Mouse (Mus musculus) erythroblast, embryonic 14.5 days (primary cell): ENCODE data around the gene Brf1. TPM values are rescaled to one million over a fixed set of nuclear protein-coding genes. Genes with fewer than 3 reads are reported as not detected.

ENCODE experiments used
- H3K27me3 ChIP-seq: 2 replicates; pipeline ENCODE4 v1.6.1; 2012; ENCODE audit warnings: inconsistent platforms; ENCODE audit not compliant: control insufficient read depth
- H3K36me3 ChIP-seq: 2 replicates; pipeline ENCODE4 v1.6.1; 2012; ENCODE audit warnings: mild to moderate bottlenecking, inconsistent platforms; ENCODE audit not compliant: control insufficient read depth
- H3K4me1 ChIP-seq: 2 replicates; pipeline ENCODE4 v1.6.1; 2012; ENCODE audit warnings: inconsistent platforms; ENCODE audit not compliant: control insufficient read depth
- H3K4me3 ChIP-seq: replicated peaks from 2 replicates; pipeline ENCODE3; 2012; ENCODE audit warnings: moderate library complexity, mild to moderate bottlenecking, inconsistent platforms
- H3K9me3 ChIP-seq: 2 replicates; pipeline ENCODE4 v1.6.1; 2012; ENCODE audit warnings: low read length, inconsistent platforms, mixed read lengths; ENCODE audit not compliant: control insufficient read depth
- GATA1 ChIP-seq: IDR thresholded peaks from 2 replicates; pipeline ENCODE4 v1.6.1; 2012; ENCODE audit warnings: low read length, inconsistent platforms, mixed read lengths
- TAL1 ChIP-seq: IDR thresholded peaks from 3 replicates; pipeline ENCODE4 v1.6.1; 2012; ENCODE audit warnings: low read length, inconsistent platforms, mixed read lengths
- polyA plus RNA-seq: library from polyadenylated mRNA; stranded (reverse); fragments of >175 nt; gene quantifications from 2 replicates; pipeline ENCODE4 v1.2.3, GENCODE M21; 2012

The Brf1 gene
- 3.0 and 3.6 TPM in 2 replicates for polyA plus RNA-seq

GRCm38 (mm10) chr12:113000294-113001132 lies at the start of gene Brf1:
Brf1 (minus strand) TSS chr12:113000704.
- TF ChIP-seq TAL1 (no peak), GATA1 (no peak)
- Histone ChIP-seq H3K9me3 (peaks cover 3% of the 10 kb centered on the region), H3K4me1 (peaks cover 39% of the 10 kb centered on the region), H3K36me3 (peaks cover 29% of the 10 kb centered on the region), H3K4me3 (peak within 1 kb of the TSS; percentile 87), H3K27me3 (peaks cover 20% of the 10 kb centered on the region)

- no peaks in the 10 kb centered on the region for H3K9me3 ChIP-seq
- H3K27me3 ChIP-seq: no peaks in the 10 kb centered on the region
- H3K4me1 ChIP-seq: peaks cover 4% of the 10 kb centered on the region
- peaks cover 94% of the 10 kb centered on the region for H3K36me3 ChIP-seq
- no peak overlapping the region for H3K4me3 ChIP-seq
- TF ChIP-seq GATA1: no peak
- TF ChIP-seq TAL1: no peak
These were observed 49.3 kb upstream of the Brf1 start for GRCm38 (mm10) chr12:113049836-113050235.

GRCm38 (mm10) chr12:113048103-113048502 lies 47.6 kb upstream of the Brf1 start:
- Histone ChIP-seq H3K9me3 (no peaks in the 10 kb centered on the region), H3K27me3 (no peaks in the 10 kb centered on the region), H3K4me3 (no peak overlapping the region), H3K36me3 (peaks cover 92% of the 10 kb centered on the region), H3K4me1 (peaks cover 22% of the 10 kb centered on the region)
- TF ChIP-seq GATA1 (no peak), TAL1 (no peak)

- TF ChIP-seq TAL1: no peak
- no peak for TF ChIP-seq GATA1
These were observed 46.4 kb upstream of the Brf1 start for GRCm38 (mm10) chr12:113046861-113047260.

GRCm38 (mm10) chr12:113044916-113045677 lies 44.6 kb upstream of the Brf1 start:
- no peak for TF ChIP-seq TAL1
- TF ChIP-seq GATA1: no peak
- Histone ChIP-seq H3K36me3 (peaks cover 71% of the 10 kb centered on the region), H3K4me1 (peaks cover 45% of the 10 kb centered on the region), H3K9me3 (no peaks in the 10 kb centered on the region), H3K27me3 (no peaks in the 10 kb centered on the region), H3K4me3 (no peak overlapping the region)

More at GRCm38 (mm10) chr12:113046861-113047260, 46.4 kb upstream of the Brf1 start:
- Histone ChIP-seq H3K9me3 (no peaks in the 10 kb centered on the region), H3K4me3 (no peak overlapping the region), H3K27me3 (no peaks in the 10 kb centered on the region), H3K4me1 (peaks cover 34% of the 10 kb centered on the region), H3K36me3 (peaks cover 80% of the 10 kb centered on the region)

GRCm38 (mm10) chr12:113042543-113042942 lies 42.0 kb upstream of the Brf1 start:
- H3K27me3 ChIP-seq: no peaks in the 10 kb centered on the region
- peaks cover 63% of the 10 kb centered on the region for H3K36me3 ChIP-seq
- peaks cover 57% of the 10 kb centered on the region for H3K4me1 ChIP-seq
- TF ChIP-seq GATA1 (no peak), TAL1 (no peak)
- no peak overlapping the region for H3K4me3 ChIP-seq
- no peaks in the 10 kb centered on the region for H3K9me3 ChIP-seq

GRCm38 (mm10) chr12:113041481-113042439 lies 41.3 kb upstream of the Brf1 start:
- H3K36me3 ChIP-seq: peaks cover 57% of the 10 kb centered on the region
- H3K9me3 ChIP-seq: no peaks in the 10 kb centered on the region
- no peaks in the 10 kb centered on the region for H3K27me3 ChIP-seq
- H3K4me1 ChIP-seq: peaks cover 64% of the 10 kb centered on the region
- H3K4me3 ChIP-seq: no peak overlapping the region
- TF ChIP-seq TAL1 (no peak), GATA1 (no peak)

GRCm38 (mm10) chr12:113038414-113038813 lies 37.9 kb upstream of the Brf1 start:
- Histone ChIP-seq H3K9me3 (no peaks in the 10 kb centered on the region), H3K36me3 (peaks cover 46% of the 10 kb centered on the region), H3K4me3 (no peak overlapping the region), H3K4me1 (peaks cover 75% of the 10 kb centered on the region), H3K27me3 (no peaks in the 10 kb centered on the region)
- TF ChIP-seq TAL1 (no peak), GATA1 (no peak)
